Mouse (Mus musculus): ENCODE results near the gene Klhl31.

DNA sequence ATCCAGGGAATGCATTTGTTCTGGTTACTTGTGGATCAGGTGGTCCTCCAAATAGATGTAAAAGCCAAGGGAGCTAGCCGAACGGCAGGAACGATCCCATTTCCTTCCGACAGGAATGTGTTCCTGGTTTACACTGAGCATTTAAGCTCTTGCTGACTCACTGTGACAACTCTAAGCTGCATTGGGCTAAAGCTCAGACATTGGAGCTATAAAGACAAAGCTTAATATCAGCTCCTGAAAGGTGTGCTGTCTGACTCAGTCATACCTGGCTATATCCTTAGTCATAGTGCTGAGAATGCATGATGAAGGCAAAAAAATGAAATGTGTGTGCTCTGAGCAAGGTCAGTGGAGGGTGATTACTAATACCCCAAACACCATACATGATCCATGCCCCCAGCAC, 67.8 kb downstream of the Klhl31 start:
- TF ChIP-seq CTCF (IDR thresholded peaks at IDR 0.05; ENCODE audit: insufficient read depth, low read depth, low read length) (no peak), POLR2A (IDR thresholded peaks at IDR 0.05; ENCODE audit: insufficient read depth, low read depth, low read length) (no peak)
